Mouse (Mus musculus) CH12.LX (cell line): ENCODE measurements around the gene Drc7. TPM values are rescaled to one million over a fixed set of nuclear protein-coding genes. Genes with fewer than 3 reads are reported as not detected.
A peak's percentile ranks its signal among the peaks of the same experiment; 100 is the strongest.
"Not testable (repeated sequence)": the region's sequence is repeated elsewhere in the genome, so short reads cannot be mapped to it uniquely, and the experiment has no call there.

Experiments used
- DNase-seq: peaks from one replicate; pipeline ENCODE4 v3.0.0-alpha.2; 2013; ENCODE audit errors: extremely low read depth
- H3K27ac ChIP-seq: 2 replicates; pipeline ENCODE4 v1.5.1; 2012; ENCODE audit warnings: low read depth, mild to moderate bottlenecking, control low read depth, moderate library complexity; ENCODE audit not compliant: insufficient read depth
- H3K27me3 ChIP-seq: replicated peaks from 2 replicates; pipeline ENCODE3; 2012; ENCODE audit warnings: inconsistent platforms
- H3K36me3 ChIP-seq, 2 experiments: replicated peaks in 1 of 2; 2 replicates each; pipeline versions ENCODE3 to v1.6.1; 2012; ENCODE audit warnings: inconsistent platforms in 1 of 2, low read length in 1 of 2, mild to moderate bottlenecking in 1 of 2, mixed read lengths in 1 of 2, moderate library complexity in 1 of 2; ENCODE audit not compliant: control insufficient read depth in 1 of 2, insufficient read depth in 1 of 2
- H3K4me1 ChIP-seq, 2 experiments: 2 replicates each; pipeline ENCODE4 v1.6.1; 2012; ENCODE audit warnings: inconsistent platforms in 1 of 2, moderate library complexity in 1 of 2; ENCODE audit not compliant: insufficient read depth in 2 of 2, control insufficient read depth in 1 of 2
- H3K4me2 ChIP-seq: 2 replicates; pipeline ENCODE4 v1.6.1; 2012; ENCODE audit warnings: low read depth, mild to moderate bottlenecking, control low read depth; ENCODE audit not compliant: poor library complexity, insufficient read depth, severe bottlenecking
- H3K4me3 ChIP-seq, 3 experiments: fragments of 150-350 bp in 1 of 3; sonication (generic) in 1 of 3; replicated peaks in 1 of 3; 2 replicates each; pipeline versions ENCODE3 to v1.5.1; 2011 to 2012; ENCODE audit warnings: low read depth in 2 of 3, low read length in 2 of 3, mild to moderate bottlenecking in 2 of 3, moderate library complexity in 2 of 3, control low read depth in 1 of 3, improper control_type of control experiment in 1 of 3, inconsistent platforms in 1 of 3, mixed read lengths in 1 of 3; ENCODE audit not compliant: poor library complexity in 1 of 3
- H3K79me2 ChIP-seq: replicated peaks from 2 replicates; pipeline ENCODE4 v1.6.1; 2012; ENCODE audit warnings: mild to moderate bottlenecking, moderate library complexity; ENCODE audit not compliant: control insufficient read depth, poor library complexity, insufficient read depth, severe bottlenecking; ENCODE audit errors: extremely low read depth
- H3K9ac ChIP-seq: 2 replicates; pipeline ENCODE4 v1.6.1; 2012; ENCODE audit warnings: low read depth, mild to moderate bottlenecking, control low read depth, moderate library complexity; ENCODE audit not compliant: insufficient read depth
- H3K9me3 ChIP-seq: replicated peaks from 2 replicates; pipeline ENCODE3; 2012; ENCODE audit warnings: low read length, inconsistent platforms, mixed read lengths
- CHD1 ChIP-seq: IDR thresholded peaks from 2 replicates; pipeline ENCODE4 v1.6.1; 2012; ENCODE audit warnings: low read depth, low read length, improper control_type of control experiment, inconsistent platforms
- CHD2 ChIP-seq: IDR thresholded peaks from 2 replicates; pipeline ENCODE4 v1.6.1; 2011; ENCODE audit warnings: low read length, improper control_type of control experiment
- CTCF ChIP-seq, 2 experiments: IDR thresholded peaks in 1 of 2; conservative IDR thresholded peaks in 1 of 2; 2 replicates each; pipeline ENCODE4 v1.5.1; 2011 to 2012; ENCODE audit warnings: low read depth in 2 of 2, low read length in 2 of 2, improper control_type of control experiment in 1 of 2, inconsistent platforms in 1 of 2, mild to moderate bottlenecking in 1 of 2, moderate library complexity in 1 of 2
- ETS1 ChIP-seq: conservative IDR thresholded peaks from 2 replicates; pipeline ENCODE4 v1.6.1; 2012; ENCODE audit warnings: low read depth, mild to moderate bottlenecking, inconsistent platforms, low read length, improper control_type of control experiment, moderate library complexity
- GABPA ChIP-seq: IDR thresholded peaks from 2 replicates; pipeline ENCODE4 v1.6.1; 2012; ENCODE audit warnings: low read depth, low read length, improper control_type of control experiment, inconsistent platforms; ENCODE audit not compliant: insufficient replicate concordance
- HCFC1 ChIP-seq: IDR thresholded peaks from 2 replicates; pipeline ENCODE4 v1.6.1; 2012; ENCODE audit warnings: low read depth, mild to moderate bottlenecking, inconsistent platforms, low read length, improper control_type of control experiment
- JUN ChIP-seq: IDR thresholded peaks from 2 replicates; pipeline ENCODE4 v1.6.1; 2011; ENCODE audit warnings: low read depth, mild to moderate bottlenecking, low read length, improper control_type of control experiment, moderate library complexity; ENCODE audit not compliant: insufficient read depth
- JUND ChIP-seq: conservative IDR thresholded peaks from 2 replicates; pipeline ENCODE4 v1.6.1; 2011; ENCODE audit warnings: low read depth, low read length, improper control_type of control experiment
- MAFK ChIP-seq: IDR thresholded peaks from 2 replicates; pipeline ENCODE4 v1.6.1; 2011; ENCODE audit warnings: low read length, improper control_type of control experiment; ENCODE audit not compliant: insufficient replicate concordance
- MYC ChIP-seq: IDR thresholded peaks from 2 replicates; pipeline ENCODE4 v1.6.1; 2011; ENCODE audit warnings: low read depth, mild to moderate bottlenecking, improper control_type of control experiment, low read length
- NRF1 ChIP-seq: IDR thresholded peaks from 2 replicates; pipeline ENCODE4 v1.6.1; 2014; ENCODE audit warnings: low read depth, mild to moderate bottlenecking, inconsistent platforms, low read length, improper control_type of control experiment, moderate library complexity
- POLR2A ChIP-seq: IDR thresholded peaks from 2 replicates; pipeline ENCODE4 v1.6.1; 2011; ENCODE audit warnings: low read depth, mild to moderate bottlenecking, improper control_type of control experiment, low read length
- POLR2AphosphoS2 ChIP-seq: IDR thresholded peaks from 2 replicates; pipeline ENCODE4 v1.6.1; 2011; ENCODE audit warnings: low read depth, low read length, improper control_type of control experiment
- RAD21 ChIP-seq: IDR thresholded peaks from 2 replicates; pipeline ENCODE4 v1.6.1; 2011; ENCODE audit warnings: low read depth, mild to moderate bottlenecking, low read length, improper control_type of control experiment, moderate library complexity
- SMC3 ChIP-seq: IDR thresholded peaks from 2 replicates; pipeline ENCODE4 v1.6.1; 2011; ENCODE audit warnings: low read depth, low read length, improper control_type of control experiment
- ZKSCAN1 ChIP-seq: IDR thresholded peaks from 2 replicates; pipeline ENCODE4 v1.6.1; 2012; ENCODE audit warnings: low read depth, inconsistent platforms, low read length, improper control_type of control experiment, borderline replicate concordance
- ZNF384 ChIP-seq: IDR thresholded peaks from 2 replicates; pipeline ENCODE4 v1.6.1; 2012; ENCODE audit warnings: low read depth, low read length, improper control_type of control experiment, inconsistent platforms
- dilution Hi-C: fragments of 300-500 bp; cut with MboI; formaldehyde crosslinking; loops from 2 replicates; pipeline ENCODE4 v1.14.3; 2020; ENCODE audit warnings: low sequenced_read_pairs; ENCODE audit not compliant: extremely low pct_unique_long_range_greater_than_20kb, extremely low pct_ligation_motif_present
- in situ Hi-C: fragments of 300-500 bp; cut with MboI; formaldehyde crosslinking; loops from 3 replicates; pipeline ENCODE4 v1.14.3; 2019; ENCODE audit warnings: low sequenced_read_pairs, low pct_ligation_motif_present, low pct_unique_long_range_greater_than_20kb, mixed read lengths
- polyA plus RNA-seq: library from polyadenylated mRNA; unstranded; fragments of >175 nt; gene quantifications from 2 replicates; pipeline ENCODE4 v1.2.1, GENCODE M21; 2012; ENCODE audit warnings: low read depth; ENCODE audit not compliant: insufficient read length
- total RNA-seq, 2 experiments: library from RNA; depleted of rRNA; stranded (reverse); fragments of 300-350 nt in 1 of 2; fragments of >200 nt in 1 of 2; gene quantifications; 2 replicates each; pipeline ENCODE4 v1.2.3; 2012 to 2014

The Drc7 gene
- total and polyA plus RNA-seq, 3 experiments = not detected

DNA sequence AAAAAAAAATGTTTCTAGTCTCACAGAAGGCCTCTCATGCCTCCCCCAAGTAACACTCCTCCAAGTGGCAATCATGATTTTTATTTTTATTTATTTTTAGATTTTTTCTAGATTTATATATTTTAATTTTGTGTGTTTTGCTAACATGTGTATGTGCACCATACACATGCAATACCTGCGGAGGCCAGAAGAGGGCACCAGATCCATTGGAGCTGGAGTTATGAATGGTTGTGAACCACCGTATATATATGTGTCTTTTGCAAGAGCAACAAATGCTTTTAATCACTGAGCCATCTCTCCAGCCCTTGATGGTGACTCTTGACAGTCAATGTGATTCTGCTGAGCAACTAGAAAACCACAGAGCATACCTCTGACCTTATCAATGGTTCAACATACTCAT, 29.5 kb upstream of the Drc7 start:
- in situ Hi-C loops (no loop called here), dilution Hi-C loops (no loop called here)
- no peak overlapping the region for H3K27ac ChIP-seq
- no peaks in the 10 kb centered on the region for H3K79me2 ChIP-seq
- H3K4me3 ChIP-seq = no peak overlapping the region
- peaks cover 7% of the 10 kb centered on the region for H3K9me3 ChIP-seq
- TF ChIP-seq GABPA (no peak), MAFK (no peak), NRF1 (no peak), CHD2 (no peak), ETS1 (no peak), RAD21 (peak; percentile 49), ZKSCAN1 (no peak), POLR2AphosphoS2 (no peak), HCFC1 (no peak), CHD1 (no peak), POLR2A (no peak), MYC (no peak), SMC3 (no peak), JUN (no peak), JUND (no peak), CTCF (conservative IDR thresholded peaks at IDR 0.05 in 1 of 2, IDR thresholded peaks at IDR 0.05 in 1 of 2; ENCODE audit: low read depth in 2 of 2, low read length in 2 of 2) (peak; percentile 53 to 58), ZNF384 (no peak)
- no peak overlapping the region for H3K9ac ChIP-seq
- no peaks in the 10 kb centered on the region for H3K4me1 ChIP-seq
- DNase-seq = no peak
- no peak overlapping the region for H3K4me2 ChIP-seq
- no peaks in the 10 kb centered on the region for H3K36me3 ChIP-seq
- H3K27me3 ChIP-seq = peaks cover 50% of the 10 kb centered on the region

DNA sequence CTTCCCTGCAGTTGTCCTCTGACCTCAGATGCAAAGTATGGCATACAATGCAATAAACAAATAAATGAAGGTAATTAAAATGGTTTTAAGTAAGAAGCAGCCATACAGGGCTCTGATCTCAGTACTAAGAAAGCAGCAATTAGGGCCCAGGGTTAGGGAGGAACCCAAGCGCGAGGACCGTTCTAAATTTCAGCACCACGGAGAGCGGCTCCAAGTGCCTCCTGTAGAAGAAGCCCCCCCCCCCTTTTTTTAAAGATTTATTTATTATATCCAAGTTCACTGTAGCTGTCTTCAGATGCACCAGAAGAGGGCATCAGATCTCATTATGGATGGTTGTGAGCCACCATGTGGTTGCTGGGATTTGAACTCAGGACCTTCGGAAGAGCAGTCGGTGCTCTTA, 26.5 kb upstream of the Drc7 start:
- H3K9me3 ChIP-seq, H3K9ac ChIP-seq, in situ Hi-C loops, dilution Hi-C loops, H3K4me1 ChIP-seq, H3K36me3 ChIP-seq, H3K4me3 ChIP-seq, H3K27ac ChIP-seq, H3K79me2 ChIP-seq, H3K4me2 ChIP-seq: not testable (repeated sequence)
- H3K27me3 ChIP-seq = peaks cover 41% of the 10 kb centered on the region
- DNase-seq = peak; percentile 8
